Mouse (Mus musculus) embryonic facial prominence, embryonic 14.5 days (tissue): Measurements from ENCODE around the gene Wfdc6a. TPM values are rescaled to one million over a fixed set of nuclear protein-coding genes. Genes with fewer than 3 reads are reported as not detected.
"Not testable (repeated sequence)": the region's sequence is repeated elsewhere in the genome, so short reads cannot be mapped to it uniquely, and the experiment has no call there.

Experiments
- ATAC-seq: fragments of 200-750 bp; cut with Nextera tagmentation; 2 replicates; pipeline ENCODE4 v1.8.0; 2017; ENCODE audit warnings: low read depth, moderate number of reproducible peaks, moderate TSS enrichment
- DNase-seq: peaks from one replicate; pipeline ENCODE4 v3.0.0-alpha.2; 2015; ENCODE audit warnings: low spot score
- H3K27ac ChIP-seq: fragments of 300-500 bp; sonication (generic); replicated peaks from 2 replicates; pipeline ENCODE4 v1.5.1; 2014; ENCODE audit warnings: low read depth, mild to moderate bottlenecking, low read length, moderate library complexity
- H3K27me3 ChIP-seq: fragments of 300-500 bp; sonication (generic); replicated peaks from 2 replicates; pipeline ENCODE4 v1.6.1; 2014; ENCODE audit warnings: low read length; ENCODE audit not compliant: control insufficient read depth, insufficient read depth
- H3K36me3 ChIP-seq: fragments of 300-500 bp; sonication (generic); 2 replicates; pipeline ENCODE4 v1.6.1; 2014; ENCODE audit warnings: low read length, mixed read lengths; ENCODE audit not compliant: control insufficient read depth, insufficient read depth
- H3K4me1 ChIP-seq: fragments of 300-500 bp; sonication (generic); 2 replicates; pipeline ENCODE4 v1.6.1; 2014; ENCODE audit warnings: antibody characterized with exemption, low read length; ENCODE audit not compliant: control insufficient read depth, insufficient read depth
- H3K4me2 ChIP-seq: fragments of 300-500 bp; sonication (generic); 2 replicates; pipeline ENCODE4 v1.6.1; 2014; ENCODE audit warnings: low read depth, mild to moderate bottlenecking, low read length, moderate library complexity, mixed read lengths
- H3K4me3 ChIP-seq: fragments of 300-500 bp; sonication (generic); 2 replicates; pipeline ENCODE4 v1.5.1; 2014; ENCODE audit warnings: low read depth, mild to moderate bottlenecking, low read length
- H3K9ac ChIP-seq: fragments of 300-500 bp; sonication (generic); 2 replicates; pipeline ENCODE4 v1.6.1; 2014; ENCODE audit warnings: low read depth, mild to moderate bottlenecking, low read length, moderate library complexity, mixed read lengths
- H3K9me3 ChIP-seq: fragments of 300-500 bp; sonication (generic); 2 replicates; pipeline ENCODE4 v1.6.1; 2016; ENCODE audit warnings: low read length; ENCODE audit not compliant: control insufficient read depth
- WGBS: fragments of 180-500 bp; shearing (Covaris S2); extraction: QIAGEN DNeasy Blood & Tissue Kit; methylation state at CpG from one replicate; pipeline ENCODE4 v1.1.7; 2014; 5-methylcytosine and 5-hydroxymethylcytosine counted together
- polyA plus RNA-seq: library from polyadenylated mRNA; unstranded; fragments of >200 nt; fragmentation: Nextera tagmentation; extraction: Ambion mirVana; gene quantifications from 2 replicates; pipeline ENCODE4 v1.2.1, GENCODE M21; 2014

Wfdc6a gene
- 0.51 TPM in 1 of 2 replicates, not detected in the other for polyA plus RNA-seq

GRCm38 (mm10) chr2:164585025-164585725, at the start of gene Wfdc6a:
TSS of gene Wfdc6a (minus strand) at chr2:164585447.
- H3K4me3 ChIP-seq, H3K4me2 ChIP-seq, H3K27me3 ChIP-seq, H3K36me3 ChIP-seq, H3K9ac ChIP-seq, H3K9me3 ChIP-seq, ATAC-seq, H3K27ac ChIP-seq, H3K4me1 ChIP-seq: not testable (repeated sequence)
- 51% methylated on average over 13 of the region's 13 CpGs for WGBS
- DNase-seq: peak; percentile 53

DNA sequence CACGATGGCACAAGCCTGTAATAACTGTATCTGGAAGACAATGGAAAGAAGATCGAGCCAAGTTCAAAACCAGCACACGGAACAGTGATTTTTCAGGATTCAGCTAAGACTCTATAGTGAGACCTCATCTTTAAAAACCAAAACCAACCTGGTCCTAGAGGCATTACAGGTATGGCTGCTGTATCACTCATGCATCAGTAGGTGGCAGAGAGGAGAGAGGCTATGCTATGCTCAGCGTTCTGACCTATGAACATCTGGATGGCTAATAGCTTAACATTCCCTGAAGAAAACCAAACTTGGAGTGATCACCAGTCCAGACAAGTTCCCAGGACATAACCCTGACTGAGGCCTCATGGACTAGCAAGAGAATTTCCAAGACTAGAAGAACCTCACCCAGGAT, 36.5 kb upstream of the Wfdc6a start:
- H3K9me3 ChIP-seq: no peaks in the 10 kb centered on the region
- DNase-seq: no peak
- no peak overlapping the region for H3K27ac ChIP-seq
- WGBS: 81% methylated on average over 4 of the region's 4 CpGs
- H3K27me3 ChIP-seq: no peaks in the 10 kb centered on the region
- H3K4me2 ChIP-seq: no peak overlapping the region
- H3K4me3 ChIP-seq: no peak overlapping the region
- ATAC-seq: no peak
- H3K9ac ChIP-seq: no peak overlapping the region
- no peaks in the 10 kb centered on the region for H3K4me1 ChIP-seq
- H3K36me3 ChIP-seq: no peaks in the 10 kb centered on the region

DNA sequence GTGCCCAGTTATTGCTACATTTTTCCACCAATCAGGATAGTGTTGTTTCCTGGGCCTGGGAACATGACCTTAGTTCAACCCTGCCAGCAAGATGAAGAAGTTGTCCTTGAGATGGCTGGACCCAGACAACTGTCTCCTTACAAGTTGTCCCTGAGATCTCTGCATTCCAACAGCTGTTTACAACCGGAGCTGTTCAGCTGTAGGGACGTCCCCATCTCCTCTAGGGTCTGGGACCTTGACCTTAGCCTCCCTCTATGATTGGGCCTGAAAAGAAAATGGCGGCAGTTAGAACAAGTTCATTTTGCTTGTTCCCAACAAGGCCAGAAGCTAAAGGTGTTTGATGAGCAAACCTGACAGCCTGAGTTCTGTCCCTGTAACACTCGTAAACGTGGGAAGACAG, 33.8 kb upstream of the Wfdc6a start:
- 70% methylated on average over 5 of the region's 5 CpGs for WGBS
- DNase-seq: no peak
- Histone ChIP-seq H3K4me1 (no peaks in the 10 kb centered on the region), H3K36me3 (no peaks in the 10 kb centered on the region), H3K4me3 (no peak overlapping the region), H3K27ac (no peak overlapping the region), H3K9ac (no peak overlapping the region), H3K4me2 (no peak overlapping the region), H3K9me3 (no peaks in the 10 kb centered on the region), H3K27me3 (no peaks in the 10 kb centered on the region)
- ATAC-seq: no peak

DNA sequence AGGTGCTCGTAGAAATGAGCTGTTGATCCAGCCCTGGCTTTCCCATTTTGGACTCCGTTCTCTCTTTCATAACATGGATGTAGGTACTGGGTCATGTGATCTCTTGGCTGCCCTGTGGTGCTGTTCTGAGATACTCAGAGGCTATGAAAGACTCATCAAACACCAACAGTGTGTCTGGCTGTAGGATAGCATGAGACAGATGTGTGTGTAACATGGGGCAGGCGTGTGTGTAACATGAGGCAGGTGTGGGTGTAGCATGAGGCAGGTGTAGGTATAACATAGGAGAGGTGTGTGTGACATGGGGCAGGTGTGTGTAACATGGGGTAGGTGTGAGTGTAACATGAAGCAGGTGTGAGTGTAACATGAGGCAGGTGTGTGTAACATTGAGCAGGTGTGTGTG, 30.1 kb upstream of the Wfdc6a start:
- H3K27ac ChIP-seq: no peak overlapping the region
- no peak overlapping the region for H3K4me3 ChIP-seq
- H3K9ac ChIP-seq: no peak overlapping the region
- DNase-seq (no peak), ATAC-seq (no peak)
- no peaks in the 10 kb centered on the region for H3K36me3 ChIP-seq
- H3K27me3 ChIP-seq: no peaks in the 10 kb centered on the region
- no peaks in the 10 kb centered on the region for H3K9me3 ChIP-seq
- H3K4me1 ChIP-seq: no peaks in the 10 kb centered on the region
- 85% methylated on average over 3 of the region's 3 CpGs for WGBS
- H3K4me2 ChIP-seq: no peak overlapping the region

DNA sequence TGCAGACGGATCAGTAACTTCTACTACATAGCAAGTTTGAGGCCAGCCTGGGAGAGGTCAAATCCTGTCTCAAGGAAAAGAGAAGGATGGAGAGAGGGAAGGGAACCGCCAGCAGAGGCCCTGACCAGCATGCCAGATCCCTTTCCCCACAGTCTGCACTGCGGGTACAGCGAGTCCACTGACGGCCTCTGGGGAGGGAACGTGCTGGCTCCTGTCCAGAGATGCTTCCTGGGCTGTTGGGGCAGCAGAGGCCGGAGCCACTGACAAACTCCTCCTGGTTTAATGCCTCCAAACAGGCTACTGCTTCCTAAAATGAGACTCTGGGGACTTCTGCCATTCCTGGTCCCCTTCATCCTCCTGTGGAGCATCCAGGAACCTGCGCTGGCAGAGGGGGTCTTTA, 28.2 kb upstream of the Wfdc6a start, which contains the start of the genes Wfdc6b and Wfdc8:
TSS of gene Wfdc6b (plus strand) at position 52 of the 400 bp plus-strand sequence.
TSS of gene Wfdc8 (minus strand) at position 156 of the 400 bp plus-strand sequence.
- DNase-seq, H3K4me3 ChIP-seq, H3K4me2 ChIP-seq, H3K27ac ChIP-seq, ATAC-seq, H3K27me3 ChIP-seq, H3K9ac ChIP-seq, H3K36me3 ChIP-seq, H3K9me3 ChIP-seq, H3K4me1 ChIP-seq: not testable (repeated sequence)
- 46% methylated on average over 8 of the region's 8 CpGs for WGBS

GRCm38 (mm10) chr2:164608781-164609180, 23.5 kb upstream of the Wfdc6a start:
- Histone ChIP-seq H3K4me2 (no peak overlapping the region), H3K9me3 (no peaks in the 10 kb centered on the region), H3K36me3 (no peaks in the 10 kb centered on the region), H3K27ac (no peak overlapping the region), H3K4me3 (no peak overlapping the region), H3K9ac (no peak overlapping the region), H3K4me1 (no peaks in the 10 kb centered on the region), H3K27me3 (no peaks in the 10 kb centered on the region)
- ATAC-seq (no peak), DNase-seq (no peak)
- WGBS: 80% methylated on average over 6 of the region's 6 CpGs

DNA sequence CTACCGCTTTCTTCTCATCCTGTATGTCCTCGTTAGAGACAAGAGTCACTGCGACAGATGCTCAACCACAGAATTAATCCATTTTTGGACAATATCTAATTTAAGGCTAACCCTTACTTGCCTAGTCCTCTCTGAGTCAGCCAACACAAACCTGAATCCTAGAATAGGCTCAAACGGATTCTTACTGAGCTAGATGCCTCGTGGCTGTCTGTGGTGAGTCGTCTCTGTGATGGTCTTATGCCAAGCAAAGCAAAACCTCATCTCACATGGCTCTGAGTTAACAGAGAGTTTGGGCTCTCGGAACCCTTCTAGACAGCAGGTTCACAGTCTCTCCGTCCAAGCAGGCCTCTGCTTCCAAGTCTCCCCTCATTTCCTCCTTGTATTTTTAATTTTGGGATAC, 19.2 kb upstream of the Wfdc6a start:
- Histone ChIP-seq H3K27ac (no peak overlapping the region), H3K4me3 (no peak overlapping the region), H3K36me3 (no peaks in the 10 kb centered on the region), H3K4me1 (no peaks in the 10 kb centered on the region), H3K9ac (no peak overlapping the region), H3K4me2 (no peak overlapping the region), H3K27me3 (no peaks in the 10 kb centered on the region), H3K9me3 (peaks cover 3% of the 10 kb centered on the region; the same call in 1 of the 2 replicates)
- DNase-seq (no peak), ATAC-seq (no peak)
- WGBS: 81% methylated on average over 8 of the region's 8 CpGs

- Histone ChIP-seq H3K9me3 (peaks cover 3% of the 10 kb centered on the region; the same call in 1 of the 2 replicates), H3K36me3 (no peaks in the 10 kb centered on the region), H3K27me3 (no peaks in the 10 kb centered on the region), H3K4me3 (no peak overlapping the region), H3K4me1 (no peaks in the 10 kb centered on the region), H3K9ac (no peak overlapping the region), H3K27ac (no peak overlapping the region), H3K4me2 (no peak overlapping the region)
- 90% methylated on average over 3 of the region's 3 CpGs for WGBS
- DNase-seq (no peak), ATAC-seq (no peak)
These were observed 18.2 kb upstream of the Wfdc6a start for GRCm38 (mm10) chr2:164603482-164603881.

DNA sequence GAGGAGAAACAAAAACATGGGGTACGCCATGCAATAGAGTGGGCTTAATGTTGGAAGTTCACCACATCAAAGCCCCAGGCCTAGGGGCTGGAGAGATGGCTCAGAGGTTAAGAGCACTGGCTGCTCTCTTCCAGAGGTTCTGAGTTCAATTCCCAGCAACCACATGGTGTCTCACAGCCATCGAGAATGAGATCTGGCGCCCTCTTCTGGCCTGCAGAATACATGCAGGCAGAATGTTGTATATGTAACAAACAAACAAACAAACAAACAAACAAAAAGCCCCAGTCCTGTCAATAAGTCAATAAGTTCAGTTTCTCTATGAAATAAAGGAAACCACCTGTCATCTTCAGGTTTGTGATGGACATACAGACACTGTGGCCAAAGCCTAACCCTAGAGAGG, 14.9 kb upstream of the Wfdc6a start:
- Histone ChIP-seq H3K9me3 (peaks cover 3% of the 10 kb centered on the region; the same call in 1 of the 2 replicates), H3K9ac (no peak overlapping the region), H3K27me3 (no peaks in the 10 kb centered on the region), H3K4me2 (no peak overlapping the region), H3K36me3 (no peaks in the 10 kb centered on the region), H3K27ac (no peak overlapping the region), H3K4me3 (no peak overlapping the region), H3K4me1 (no peaks in the 10 kb centered on the region)
- ATAC-seq (no peak), DNase-seq (no peak)
- WGBS: 67% methylated on average over 3 of the region's 3 CpGs
